Mouse (Mus musculus) retina, postnatal 7 days (tissue): ENCODE data around the gene Serhl.

Experiments
- DNase-seq: peaks from one replicate; pipeline ENCODE4 v3.0.0-alpha.2; 2012; ENCODE audit warnings: low read depth, low spot score

The Serhl gene

DNA sequence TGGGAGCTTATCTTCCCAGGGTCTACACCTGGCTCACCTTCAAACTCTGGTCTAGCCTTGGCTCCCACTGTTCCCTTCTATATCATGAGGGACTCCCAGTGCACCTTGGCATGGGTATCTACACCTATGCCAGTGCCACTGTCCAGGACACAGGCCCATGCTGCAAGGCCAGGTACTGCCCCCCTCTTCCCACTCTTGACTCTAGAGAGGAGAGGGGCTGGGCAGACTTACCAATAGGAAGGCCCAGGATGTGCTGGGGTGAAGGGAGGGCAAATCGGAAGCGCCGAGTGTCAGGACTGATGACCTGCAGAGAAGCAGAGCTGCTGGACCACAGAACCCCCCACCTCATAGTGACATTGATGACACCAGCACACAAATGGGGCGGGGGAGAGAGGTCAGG is 72.7 kb downstream of the Serhl start:
- DNase-seq, result no peak

DNA sequence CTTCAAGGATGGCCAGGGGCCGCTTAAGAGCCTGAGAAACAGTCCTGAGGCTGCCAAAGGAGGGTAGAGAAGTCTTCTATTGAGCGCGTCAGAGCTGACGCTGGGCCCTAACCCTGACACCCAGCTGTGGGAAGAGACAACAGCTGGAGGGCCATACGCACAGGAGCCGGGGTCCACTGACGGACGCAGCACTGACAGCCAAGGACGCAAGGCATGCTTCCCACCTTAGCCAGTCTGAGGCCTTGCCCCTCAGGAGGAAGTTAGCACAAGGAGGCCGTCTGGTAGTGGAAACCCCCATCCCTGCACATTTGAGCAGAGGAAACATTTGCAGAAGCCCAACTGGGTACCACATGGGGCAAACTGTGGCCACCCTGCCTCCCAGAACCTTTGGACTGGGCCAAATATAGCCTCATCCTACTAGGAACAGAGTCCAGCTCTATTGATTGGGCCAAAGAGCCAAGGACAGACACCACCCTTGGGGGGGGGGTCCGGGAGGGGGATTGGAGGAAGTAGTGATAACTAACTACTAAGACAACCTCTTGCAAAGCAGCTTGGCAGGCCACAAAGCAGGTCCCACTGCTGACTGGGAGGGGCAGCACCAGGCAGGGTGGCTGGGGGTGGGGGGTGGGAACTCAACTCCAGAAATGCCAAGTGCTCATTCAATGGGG is 73.6 kb downstream of the Serhl start:
- DNase-seq, result no peak

DNA sequence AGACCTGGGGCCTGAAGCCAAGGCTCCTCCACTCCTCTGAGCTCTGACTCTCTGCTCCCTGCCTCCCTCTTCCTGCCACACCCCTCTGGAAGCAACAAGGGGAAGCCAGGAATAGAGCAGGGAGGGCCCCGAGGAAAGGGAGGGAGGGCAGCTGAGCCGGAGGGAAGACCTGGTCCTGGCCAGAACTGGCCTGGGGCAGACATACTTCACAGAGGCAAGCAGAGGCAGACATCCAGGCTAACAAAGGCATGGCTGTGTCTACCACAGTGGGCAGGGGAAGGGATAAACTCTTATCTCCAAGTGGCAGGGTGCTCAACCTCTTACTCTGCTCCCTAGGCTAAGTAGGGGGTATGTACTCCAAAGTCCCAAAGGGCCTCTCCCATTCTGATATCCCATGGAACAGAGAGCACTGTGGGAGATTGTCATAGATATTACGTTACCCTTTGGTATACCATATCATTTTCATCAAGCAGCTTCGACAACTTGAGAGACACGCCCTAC is 75.7 kb downstream of the Serhl start:
- DNase-seq, result no peak

GRCm38 (mm10) chr15:83165526-83166315 is 76.4 kb downstream of the Serhl start:
- no peak for DNase-seq
